Mouse (Mus musculus) gastrocnemius, postnatal 4 days (tissue): ENCODE data around the gene C130032M10Rik. TPM values are rescaled to one million over a fixed set of nuclear protein-coding genes. Genes with fewer than 3 reads are reported as not detected.

Experiments used
- total RNA-seq, 2 experiments: library from RNA; stranded (reverse); gene quantifications; 2 replicates each; pipeline ENCODE4 v1.2.3; 2021

The C130032M10Rik gene
- total RNA-seq, 2 experiments from 2014 or later: not detected

Other genes with a start within 250 kb of the C130032M10Rik start
- gene Bcl2a1c, start 185.6 kb upstream of the C130032M10Rik start, total RNA-seq: not detected
- gene Crtap, start 125.0 kb upstream of the C130032M10Rik start, total RNA-seq: 100 to 1,000 TPM; 111 to 118 TPM
- gene Glb1, start 114.6 kb upstream of the C130032M10Rik start, total RNA-seq: 10 to 100 TPM; 16.3 to 20.1 TPM
- gene Tmppe, start 114.6 kb upstream of the C130032M10Rik start, total RNA-seq: 1 to 10 TPM; 3.9 to 4.4 TPM
- not detected for gene Ccr4, start 10.8 kb upstream of the C130032M10Rik start, total RNA-seq
- under 1 TPM; 0.05 to 0.07 TPM for gene Trim71, start 48.7 kb downstream of the C130032M10Rik start, total RNA-seq
- 10 to 100 TPM; 31.3 to 37.0 TPM for gene Cnot10, start 124.5 kb downstream of the C130032M10Rik start, total RNA-seq
- gene Dync1li1, start 173.1 kb downstream of the C130032M10Rik start, total RNA-seq: 10 to 100 TPM; 44.3 to 46.6 TPM
- 10 to 100 TPM; 22.0 to 22.4 TPM for gene Cmtm6, start 215.4 kb downstream of the C130032M10Rik start, total RNA-seq